Mouse (Mus musculus) ES-E14 (cell line): ENCODE measurements around the gene Mgat4e. TPM values are rescaled to one million over a fixed set of nuclear protein-coding genes. Genes with fewer than 3 reads are reported as not detected.

Experiments
- DNase-seq: peaks from one replicate; pipeline ENCODE4 v3.0.0-alpha.2; 2013; ENCODE audit warnings: low read depth, low spot score
- H3K27ac ChIP-seq: 2 replicates; pipeline ENCODE4 v1.5.1; 2012; ENCODE audit warnings: low read depth, mild to moderate bottlenecking, low read length, moderate library complexity, mixed read lengths; ENCODE audit not compliant: poor library complexity, insufficient read depth, severe bottlenecking
- H3K36me3 ChIP-seq: 2 replicates; pipeline ENCODE4 v1.6.1; 2012; ENCODE audit warnings: mild to moderate bottlenecking, low read length, moderate library complexity, mixed read lengths; ENCODE audit not compliant: control insufficient read depth, poor library complexity, insufficient read depth, severe bottlenecking
- H3K4me1 ChIP-seq, 2 experiments: fragments of 150-350 bp in 1 of 2; sonication (generic) in 1 of 2; 2 replicates each; pipeline ENCODE4 v1.6.1; 2012; ENCODE audit warnings: low read length in 2 of 2, mild to moderate bottlenecking in 1 of 2, mixed read lengths in 1 of 2; ENCODE audit not compliant: control insufficient read depth in 2 of 2, insufficient read depth in 2 of 2, poor library complexity in 1 of 2
- H3K4me3 ChIP-seq, 2 experiments: fragments of 150-350 bp in 1 of 2; sonication (generic) in 1 of 2; 2 replicates each; pipeline ENCODE4 v1.5.1; 2012; ENCODE audit warnings: low read length in 2 of 2, low read depth in 1 of 2, mild to moderate bottlenecking in 1 of 2, mixed read lengths in 1 of 2; ENCODE audit not compliant: insufficient read depth in 1 of 2, poor library complexity in 1 of 2, severe bottlenecking in 1 of 2
- H3K9ac ChIP-seq: 2 replicates; pipeline ENCODE4 v1.6.1; 2012; ENCODE audit warnings: low read depth, mild to moderate bottlenecking, low read length, mixed read lengths; ENCODE audit not compliant: poor library complexity, insufficient read depth, severe bottlenecking
- H3K9me3 ChIP-seq: fragments of 150-350 bp; sonication (generic); 2 replicates; pipeline ENCODE4 v1.6.1; 2012; ENCODE audit warnings: low read depth, mild to moderate bottlenecking, low read length; ENCODE audit not compliant: control insufficient read depth, insufficient read depth
- CHD2 ChIP-seq: IDR thresholded peaks from 2 replicates; pipeline ENCODE4 v1.6.1; 2014; ENCODE audit warnings: mild to moderate bottlenecking, low read depth, low read length, inconsistent platforms
- HCFC1 ChIP-seq: IDR thresholded peaks from 2 replicates; pipeline ENCODE4 v1.6.1; 2012; ENCODE audit warnings: low read length, inconsistent platforms, borderline replicate concordance; ENCODE audit not compliant: insufficient read depth
- MAFK ChIP-seq: IDR thresholded peaks from 2 replicates; pipeline ENCODE4 v1.6.1; 2014; ENCODE audit warnings: mild to moderate bottlenecking, low read depth, low read length, inconsistent platforms; ENCODE audit not compliant: insufficient read depth
- ZC3H11A ChIP-seq: IDR thresholded peaks from 2 replicates; pipeline ENCODE4 v1.6.1; 2012; ENCODE audit warnings: low read depth, mild to moderate bottlenecking, inconsistent platforms, low read length, borderline replicate concordance
- ZNF384 ChIP-seq: IDR thresholded peaks from 2 replicates; pipeline ENCODE4 v1.6.1; 2012; ENCODE audit warnings: low read depth, low read length, inconsistent platforms
- in situ Hi-C, 2 experiments: fragments of 600-800 bp; cut with MboI; formaldehyde crosslinking; loops; one replicate each; pipeline ENCODE4 v1.15.1; 2025; ENCODE audit warnings: low sequenced_read_pairs in 2 of 2, inconsistent platforms in 1 of 2; ENCODE audit not compliant: unreplicated experiment in 2 of 2
- total RNA-seq: library from RNA; depleted of rRNA; stranded (reverse); fragments of 300-350 nt; gene quantifications from 2 replicates; pipeline ENCODE4 v1.2.3, GENCODE M21; 2012; rRNA removed

Gene Mgat4e
- total RNA-seq, 1 experiment: 0.76 TPM

DNA sequence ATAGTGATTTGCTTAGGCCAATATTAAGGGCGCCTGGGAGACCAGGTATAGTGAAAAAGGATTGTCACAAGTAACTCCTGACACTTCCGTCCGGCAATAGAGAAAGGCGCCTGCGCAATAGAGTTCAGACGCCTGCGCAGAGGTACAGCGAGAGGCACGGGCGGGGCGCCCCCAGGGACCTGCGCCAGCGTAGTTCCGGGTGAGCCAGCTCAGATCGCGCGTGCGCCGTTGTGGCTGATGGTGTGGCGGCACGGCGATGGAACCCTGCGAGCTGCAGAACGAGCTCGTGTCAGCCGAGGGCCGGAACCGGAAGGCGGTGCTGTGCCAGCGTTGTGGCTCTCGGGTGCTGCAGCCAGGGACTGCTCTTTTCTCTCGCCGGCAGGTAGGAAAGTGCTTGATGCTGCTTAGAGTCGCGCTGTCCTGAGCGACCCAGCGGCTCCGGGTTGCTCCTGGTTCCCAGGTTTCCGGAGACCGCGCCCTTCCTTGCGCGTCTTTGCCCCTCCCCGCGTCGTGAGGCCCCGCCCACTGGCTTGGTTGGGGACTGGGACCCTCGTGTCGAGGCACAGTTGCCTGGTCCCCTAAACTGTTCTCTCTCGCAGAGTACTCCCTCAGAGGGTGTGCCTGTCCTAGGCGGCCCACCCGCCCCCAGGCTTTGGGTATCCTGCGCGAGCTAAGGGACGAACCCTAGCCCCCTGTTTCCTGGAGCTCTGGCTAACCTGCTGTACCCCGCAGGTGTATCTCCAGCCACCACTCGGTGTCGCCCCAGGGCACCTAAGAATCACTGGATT lies 54.9 kb downstream of the Mgat4e start, which contains the start of gene Rabif:
Rabif (plus strand) TSS at position 221 of the 788 bp plus-strand sequence.
- Histone ChIP-seq H3K4me3 (peak within 1 kb of the TSS; percentile 72 to 90), H3K4me1 (peaks cover 0 to 1% of the 10 kb centered on the region in 2 experiments; a peak in 1 of 4 replicates), H3K36me3 (peaks cover 2% of the 10 kb centered on the region; the same call in 1 of the 2 replicates), H3K9ac (peak within 1 kb of the TSS; percentile 82), H3K27ac (peak within 1 kb of the TSS; percentile 85), H3K9me3 (no peaks in the 10 kb centered on the region)
- TF ChIP-seq ZC3H11A (no peak), HCFC1 (peak; percentile 29; the same call in 1 of the 2 replicates)
- peak; percentile 93 for DNase-seq
- in situ Hi-C loops: no loop called here

DNA sequence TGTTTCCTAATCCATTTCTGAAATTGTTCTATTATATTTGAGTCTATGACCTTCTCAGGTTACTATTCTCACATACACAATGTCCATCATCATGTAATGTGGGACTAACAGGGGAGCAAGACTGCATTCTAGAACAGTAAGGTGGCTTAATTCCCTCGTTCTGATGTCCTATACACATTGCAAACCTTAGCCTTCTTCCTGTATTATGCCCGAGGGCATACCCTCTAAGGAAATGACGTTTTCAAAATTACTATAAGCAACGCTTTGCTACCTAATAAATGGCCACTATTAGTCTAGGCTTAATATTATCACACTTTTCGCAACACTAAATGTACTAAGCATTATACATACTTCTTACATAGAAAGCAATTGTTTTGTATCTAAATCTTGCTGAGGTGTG lies 55.5 kb downstream of the Mgat4e start:
- H3K4me3 ChIP-seq: peak overlapping the region; percentile 44 to 90; a peak in 3 of 4 replicates
- H3K9ac ChIP-seq: peak overlapping the region; percentile 53; the same call in 1 of the 2 replicates
- H3K9me3 ChIP-seq: no peaks in the 10 kb centered on the region
- H3K36me3 ChIP-seq: peaks cover 6% of the 10 kb centered on the region; the same call in 1 of the 2 replicates
- no peak for DNase-seq
- in situ Hi-C loops: no loop called here
- peaks cover 0 to under 1% of the 10 kb centered on the region in 2 experiments; a peak in 1 of 4 replicates for H3K4me1 ChIP-seq
- TF ChIP-seq HCFC1 (no peak), CHD2 (no peak), ZC3H11A (no peak), ZNF384 (no peak), MAFK (no peak)
- no peak overlapping the region for H3K27ac ChIP-seq

DNA sequence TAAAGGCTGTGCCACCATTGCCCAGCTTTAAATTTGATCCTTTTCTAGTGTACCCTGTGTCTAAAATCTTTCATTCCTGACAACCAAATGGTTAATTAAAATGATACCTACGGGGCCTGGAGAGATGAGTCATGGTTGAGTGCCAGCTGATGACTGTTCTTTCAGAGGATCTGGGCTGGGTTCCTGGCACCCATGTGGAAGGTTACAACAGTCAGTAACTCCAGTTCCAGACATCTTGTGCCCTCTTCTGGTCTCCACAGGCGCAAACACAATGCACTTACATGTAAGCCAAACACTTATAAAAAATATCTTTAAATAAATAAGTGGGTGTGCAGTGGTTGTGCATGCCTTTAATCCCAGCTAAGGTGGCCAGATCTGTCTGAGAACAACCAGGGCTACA lies 56.0 kb downstream of the Mgat4e start:
- H3K9ac ChIP-seq: no peak overlapping the region
- no peak overlapping the region for H3K27ac ChIP-seq
- in situ Hi-C loops: no loop called here
- H3K4me1 ChIP-seq: no peaks in the 10 kb centered on the region; a peak in 1 of 4 replicates
- no peak overlapping the region for H3K4me3 ChIP-seq
- TF ChIP-seq MAFK (no peak), HCFC1 (no peak), ZNF384 (no peak), ZC3H11A (no peak), CHD2 (no peak)
- DNase-seq: no peak
- peaks cover 11% of the 10 kb centered on the region; the same call in 1 of the 2 replicates for H3K36me3 ChIP-seq
- H3K9me3 ChIP-seq: no peaks in the 10 kb centered on the region

DNA sequence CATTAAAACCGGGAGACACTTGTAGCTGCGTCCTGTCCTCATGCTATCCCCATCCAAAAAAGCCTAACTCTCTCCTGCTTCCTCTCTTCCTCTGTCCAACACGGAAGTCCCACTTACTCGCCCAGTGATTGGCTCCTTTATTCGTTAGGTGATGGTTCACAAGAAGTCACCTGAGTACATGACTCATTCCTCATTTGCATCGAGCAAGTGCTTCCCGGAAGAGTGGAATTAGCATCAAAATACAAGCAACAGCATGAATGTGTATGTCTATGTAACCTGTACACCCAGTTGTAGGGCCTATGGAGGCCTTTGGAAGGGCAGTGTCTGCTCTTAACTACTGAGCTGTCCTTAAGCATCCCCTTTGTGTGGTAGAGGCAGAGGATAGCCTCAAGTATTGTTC lies 57.2 kb downstream of the Mgat4e start:
- Histone ChIP-seq H3K9me3 (no peaks in the 10 kb centered on the region), H3K27ac (peak overlapping the region; percentile 68; the same call in 1 of the 2 replicates), H3K36me3 (peaks cover 13% of the 10 kb centered on the region; the same call in 1 of the 2 replicates), H3K4me3 (no peak overlapping the region), H3K9ac (no peak overlapping the region), H3K4me1 (no peaks in the 10 kb centered on the region; a peak in 1 of 4 replicates)
- no peak for DNase-seq
- TF ChIP-seq ZNF384: no peak
- TF ChIP-seq MAFK: no peak
- TF ChIP-seq HCFC1: no peak
- no peak for TF ChIP-seq CHD2
- TF ChIP-seq ZC3H11A: no peak
- in situ Hi-C loops: no loop called here

Other genes starting within 250 kb of the Mgat4e start
- gene Ppfia4, start 216.8 kb downstream of the Mgat4e start, total RNA-seq: 14.1 and 35.3 TPM in 2 replicates
- gene Tmem183a, start 187.7 kb downstream of the Mgat4e start, total RNA-seq: 100 and 120 TPM in 2 replicates
- 0.22 TPM in 1 of 2 replicates, not detected in the other for gene 4933406M09Rik, start 163.7 kb downstream of the Mgat4e start, total RNA-seq
- 186 and 305 TPM in 2 replicates for gene Cyb5r1, start 144.1 kb downstream of the Mgat4e start, total RNA-seq
- 80.6 and 88.0 TPM in 2 replicates for gene Adipor1, start 134.3 kb downstream of the Mgat4e start, total RNA-seq
- 21.8 and 22.7 TPM in 2 replicates for gene Klhl12, start 94.2 kb downstream of the Mgat4e start, total RNA-seq
- gene Rabif, start 55.0 kb downstream of the Mgat4e start, total RNA-seq: 23.3 and 24.9 TPM in 2 replicates
- 127 and 182 TPM in 2 replicates for gene Kdm5b, start 10.5 kb upstream of the Mgat4e start, total RNA-seq
- gene Syt2, start 97.0 kb upstream of the Mgat4e start, total RNA-seq: 0.62 and 1.5 TPM in 2 replicates